Mouse (Mus musculus): Measurements from ENCODE around the gene Eml2. TPM values are rescaled to one million over a fixed set of nuclear protein-coding genes. Genes with fewer than 3 reads are reported as not detected.
"Not testable (repeated sequence)": the region's sequence is repeated elsewhere in the genome, so short reads cannot be mapped to it uniquely, and the experiment has no call there.

Gene Eml2
- total RNA-seq (2015) (4.3 and 5.5 TPM in 2 replicates), total RNA-seq (2017) (8.0 and 15.1 TPM in 2 replicates)

- ATAC-seq (replicated peaks; ENCODE audit: poor library complexity): peak; percentile 28
Observed at GRCm38 (mm10) chr7:19175708-19176515, at the start of gene Eml2. Gene Eml2 (plus strand): TSS chr7:19176421.

- ATAC-seq (replicated peaks; ENCODE audit: poor library complexity): no peak
Observed at GRCm38 (mm10) chr7:19127744-19128143, 48.5 kb upstream of the Eml2 start.

GRCm38 (mm10) chr7:19129396-19129795 lies 46.8 kb upstream of the Eml2 start:
- ATAC-seq (replicated peaks; ENCODE audit: poor library complexity): no peak

- 0 out of 2 replicates have a peak, but pooled peaks have one; percentile 32 for ATAC-seq (replicated peaks; ENCODE audit: poor library complexity)
Observed at GRCm38 (mm10) chr7:19130657-19131056, 45.6 kb upstream of the Eml2 start.

- ATAC-seq (replicated peaks; ENCODE audit: poor library complexity): peak; percentile 99
Observed at GRCm38 (mm10) chr7:19131324-19131848, 44.8 kb upstream of the Eml2 start.

GRCm38 (mm10) chr7:19136168-19136567 lies 40.1 kb upstream of the Eml2 start:
- ATAC-seq (replicated peaks; ENCODE audit: poor library complexity): no peak

GRCm38 (mm10) chr7:19136673-19137334 lies 39.4 kb upstream of the Eml2 start:
- ATAC-seq (replicated peaks; ENCODE audit: poor library complexity): no peak

- peak; percentile 78 for ATAC-seq (replicated peaks; ENCODE audit: poor library complexity)
Observed at GRCm38 (mm10) chr7:19137380-19137779, 38.8 kb upstream of the Eml2 start.

GRCm38 (mm10) chr7:19146793-19147192 lies 29.4 kb upstream of the Eml2 start:
- no peak for ATAC-seq (replicated peaks; ENCODE audit: poor library complexity)

- ATAC-seq (replicated peaks; ENCODE audit: poor library complexity): no peak
Observed at GRCm38 (mm10) chr7:19147497-19148045, 28.6 kb upstream of the Eml2 start.

- ATAC-seq (replicated peaks; ENCODE audit: poor library complexity): no peak
Observed at GRCm38 (mm10) chr7:19148180-19148874, 27.9 kb upstream of the Eml2 start.

- ATAC-seq (replicated peaks; ENCODE audit: poor library complexity): peak; percentile 85
Observed at GRCm38 (mm10) chr7:19148875-19149541, 27.2 kb upstream of the Eml2 start, which contains the start of gene Qpctl. Gene Qpctl (minus strand): TSS chr7:19149291.

- ATAC-seq (replicated peaks; ENCODE audit: poor library complexity): peak; percentile 78
Observed at GRCm38 (mm10) chr7:19149626-19150025, 26.6 kb upstream of the Eml2 start, which contains the start of gene Snrpd2. Gene Snrpd2 (plus strand): TSS chr7:19149722.

GRCm38 (mm10) chr7:19151121-19151520 lies 25.1 kb upstream of the Eml2 start:
- not testable (repeated sequence) for ATAC-seq (replicated peaks; ENCODE audit: poor library complexity)

GRCm38 (mm10) chr7:19154796-19155195 lies 21.4 kb upstream of the Eml2 start:
- no peak for ATAC-seq (replicated peaks; ENCODE audit: poor library complexity)

- no peak for ATAC-seq (replicated peaks; ENCODE audit: poor library complexity)
Observed at GRCm38 (mm10) chr7:19155825-19156475, 20.3 kb upstream of the Eml2 start.

- ATAC-seq (replicated peaks; ENCODE audit: poor library complexity): peak; percentile 96
Observed at GRCm38 (mm10) chr7:19157160-19157800, 18.9 kb upstream of the Eml2 start.

- ATAC-seq (replicated peaks; ENCODE audit: poor library complexity): no peak
Observed at GRCm38 (mm10) chr7:19158601-19159000, 17.6 kb upstream of the Eml2 start.

- no peak for ATAC-seq (replicated peaks; ENCODE audit: poor library complexity)
Observed at GRCm38 (mm10) chr7:19159411-19159810, 16.8 kb upstream of the Eml2 start.
